Mouse (Mus musculus): ENCODE results near the gene Ccdc107. TPM values are rescaled to one million over a fixed set of nuclear protein-coding genes. Genes with fewer than 3 reads are reported as not detected.

Gene Ccdc107
- polyA plus RNA-seq, 1 experiment from 2014 or later: 107 TPM

DNA sequence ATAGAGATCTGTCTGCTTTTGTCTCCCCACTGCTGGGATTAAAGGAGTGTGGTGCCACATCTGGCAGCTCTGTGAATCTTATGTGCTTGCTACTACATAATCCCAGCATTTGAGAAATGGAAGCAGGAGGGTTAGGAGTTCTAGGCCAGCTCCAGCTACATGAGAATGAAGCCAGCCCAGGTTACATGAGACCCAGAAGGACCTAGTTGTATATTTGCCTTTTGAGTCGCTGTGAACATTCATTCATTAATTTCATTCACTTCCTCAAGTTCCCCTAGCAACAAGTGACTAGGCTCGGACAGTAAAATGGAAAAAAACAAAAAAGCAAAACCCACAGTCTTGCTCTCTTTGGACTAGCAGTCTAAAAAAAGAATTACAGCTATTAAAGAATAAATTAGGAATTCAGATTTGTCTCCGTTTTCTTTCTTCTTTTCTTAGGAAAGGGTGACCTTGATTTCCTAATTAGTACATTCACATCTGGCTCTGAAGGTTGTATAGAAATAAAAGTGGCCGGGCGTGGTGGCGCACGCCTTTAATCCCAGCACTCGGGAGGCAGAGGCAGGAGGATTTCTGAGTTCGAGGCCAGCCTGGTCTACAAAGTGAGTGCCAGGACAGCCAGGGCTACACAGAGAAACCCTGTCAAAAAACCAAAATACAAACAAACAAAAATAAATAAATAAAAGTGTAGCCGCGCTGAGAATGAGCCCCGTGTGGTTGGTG is 439 bp upstream of the Ccdc107 start:
- H3K27ac ChIP-seq: peak overlapping the region; percentile 71
- no peak for TF ChIP-seq CTCF (IDR thresholded peaks at IDR 0.05; ENCODE audit: low read depth)
- peaks cover 15% of the 10 kb centered on the region for H3K36me3 ChIP-seq (ENCODE audit: insufficient read depth, low read length)
- peak; percentile 57 for DNase-seq (ENCODE audit: low spot score)
- H3K9ac ChIP-seq (ENCODE audit: low read depth, low read length): peak overlapping the region; percentile 56; the same call in 1 of the 2 replicates
- ATAC-seq (replicated peaks; ENCODE audit: low FRiP score, low read depth): no peak
- 0 out of 2 replicates have a peak, but pooled peaks cover 3% of the 10 kb centered on the region for H3K4me1 ChIP-seq (replicated peaks; ENCODE audit: insufficient read depth, low read length)
- H3K4me3 ChIP-seq (replicated peaks; ENCODE audit: low read depth, low read length): peak overlapping the region; percentile 63
- WGBS: 45% methylated on average over 12 of the region's 12 CpGs
- H3K4me2 ChIP-seq (ENCODE audit: low read length): peak overlapping the region; percentile 63
- no peaks in the 10 kb centered on the region for H3K27me3 ChIP-seq (ENCODE audit: insufficient read depth, low read length)
- no peaks in the 10 kb centered on the region for H3K9me3 ChIP-seq (replicated peaks; ENCODE audit: low read length)

DNA sequence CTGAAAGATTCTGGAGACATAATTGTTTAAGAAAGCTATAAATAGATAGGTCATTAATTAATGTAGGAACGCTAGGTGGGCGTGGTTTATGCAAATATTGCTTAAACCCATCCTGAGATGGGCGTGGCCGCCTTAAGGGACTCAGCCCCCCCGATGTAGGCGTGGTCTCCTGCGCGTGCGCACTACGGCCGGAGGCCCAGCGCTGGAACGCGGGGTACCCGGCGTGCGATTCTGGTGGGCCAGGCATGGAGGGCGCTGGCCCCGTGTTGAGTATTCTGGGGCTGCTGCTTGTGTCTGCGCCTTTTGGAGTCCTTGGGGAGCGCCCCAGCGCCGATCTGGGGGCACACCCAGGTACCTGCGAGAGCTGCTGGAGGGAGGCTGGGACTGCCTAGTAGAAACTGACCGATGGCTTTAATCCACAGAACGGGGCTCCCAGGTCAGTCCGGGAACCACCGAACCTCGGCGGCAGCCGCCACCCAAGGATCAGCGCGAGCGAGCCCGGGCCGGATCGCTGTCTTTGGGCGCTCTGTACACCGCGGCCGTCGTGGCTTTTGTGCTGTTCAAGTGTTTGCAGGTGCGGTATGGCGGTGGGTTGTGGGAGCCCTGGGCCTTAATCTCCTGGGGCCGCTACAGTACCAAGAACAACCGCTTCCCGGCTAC is 616 bp downstream of the Ccdc107 start:
- Histone ChIP-seq H3K9me3 (replicated peaks; ENCODE audit: low read length) (no peaks in the 10 kb centered on the region), H3K9ac (ENCODE audit: low read depth, low read length) (peak overlapping the region; percentile 56), H3K4me2 (ENCODE audit: low read length) (peak overlapping the region; percentile 63), H3K36me3 (ENCODE audit: insufficient read depth, low read length) (peaks cover 15% of the 10 kb centered on the region), H3K27me3 (ENCODE audit: insufficient read depth, low read length) (no peaks in the 10 kb centered on the region), H3K27ac (peak overlapping the region; percentile 71), H3K4me3 (replicated peaks; ENCODE audit: low read depth, low read length) (peak overlapping the region; percentile 63), H3K4me1 (replicated peaks; ENCODE audit: insufficient read depth, low read length) (peaks cover 9% of the 10 kb centered on the region; the same call in 1 of the 2 replicates)
- ATAC-seq (replicated peaks; ENCODE audit: low FRiP score, low read depth) (peak; percentile 80), DNase-seq (ENCODE audit: low spot score) (peak; percentile 96)
- peak; percentile 20; the same call in 1 of the 2 replicates for TF ChIP-seq CTCF (IDR thresholded peaks at IDR 0.05; ENCODE audit: low read depth)
- WGBS: under 1% methylated on average over 47 of the region's 47 CpGs

- Histone ChIP-seq H3K9me3 (replicated peaks; ENCODE audit: low read length) (no peaks in the 10 kb centered on the region), H3K4me3 (replicated peaks; ENCODE audit: low read depth, low read length) (peak overlapping the region; percentile 63), H3K9ac (ENCODE audit: low read depth, low read length) (peak overlapping the region; percentile 56), H3K4me1 (replicated peaks; ENCODE audit: insufficient read depth, low read length) (peaks cover 10% of the 10 kb centered on the region; the same call in 1 of the 2 replicates), H3K27ac (peak overlapping the region; percentile 71), H3K27me3 (ENCODE audit: insufficient read depth, low read length) (no peaks in the 10 kb centered on the region), H3K36me3 (ENCODE audit: insufficient read depth, low read length) (peaks cover 15% of the 10 kb centered on the region), H3K4me2 (ENCODE audit: low read length) (peak overlapping the region; percentile 63)
- WGBS: 1% methylated on average over 9 of the region's 9 CpGs
- no peak for TF ChIP-seq CTCF (IDR thresholded peaks at IDR 0.05; ENCODE audit: low read depth)
- ATAC-seq (replicated peaks; ENCODE audit: low FRiP score, low read depth) (no peak), DNase-seq (ENCODE audit: low spot score) (peak; percentile 44)
Observed at GRCm38 (mm10) chr4:43493846-43494240, 1.1 kb downstream of the Ccdc107 start.

GRCm38 (mm10) chr4:43496587-43496986 is 3.9 kb downstream of the Ccdc107 start:
- 49% methylated on average over 6 of the region's 6 CpGs for WGBS
- Histone ChIP-seq H3K9me3 (replicated peaks; ENCODE audit: low read length) (no peaks in the 10 kb centered on the region), H3K4me2 (ENCODE audit: low read length) (no peak overlapping the region), H3K4me1 (replicated peaks; ENCODE audit: insufficient read depth, low read length) (peaks cover 10% of the 10 kb centered on the region; the same call in 1 of the 2 replicates), H3K36me3 (ENCODE audit: insufficient read depth, low read length) (peaks cover 15% of the 10 kb centered on the region), H3K27ac (no peak overlapping the region), H3K27me3 (ENCODE audit: insufficient read depth, low read length) (no peaks in the 10 kb centered on the region), H3K9ac (ENCODE audit: low read depth, low read length) (no peak overlapping the region), H3K4me3 (replicated peaks; ENCODE audit: low read depth, low read length) (no peak overlapping the region)
- ATAC-seq (replicated peaks; ENCODE audit: low FRiP score, low read depth) (no peak), DNase-seq (ENCODE audit: low spot score) (no peak)
- TF ChIP-seq CTCF (IDR thresholded peaks at IDR 0.05; ENCODE audit: low read depth): no peak

GRCm38 (mm10) chr4:43497405-43497804 is 4.7 kb downstream of the Ccdc107 start:
- no peak overlapping the region for H3K4me3 ChIP-seq (replicated peaks; ENCODE audit: low read depth, low read length)
- H3K9me3 ChIP-seq (replicated peaks; ENCODE audit: low read length): no peaks in the 10 kb centered on the region
- no peaks in the 10 kb centered on the region for H3K27me3 ChIP-seq (ENCODE audit: insufficient read depth, low read length)
- WGBS: 89% methylated on average over 8 of the region's 8 CpGs
- DNase-seq (ENCODE audit: low spot score) (no peak), ATAC-seq (replicated peaks; ENCODE audit: low FRiP score, low read depth) (no peak)
- no peak overlapping the region for H3K9ac ChIP-seq (ENCODE audit: low read depth, low read length)
- H3K27ac ChIP-seq: peak overlapping the region; percentile 62
- peaks cover 15% of the 10 kb centered on the region for H3K36me3 ChIP-seq (ENCODE audit: insufficient read depth, low read length)
- no peak for TF ChIP-seq CTCF (IDR thresholded peaks at IDR 0.05; ENCODE audit: low read depth)
- H3K4me2 ChIP-seq (ENCODE audit: low read length): no peak overlapping the region
- peaks cover 10% of the 10 kb centered on the region; the same call in 1 of the 2 replicates for H3K4me1 ChIP-seq (replicated peaks; ENCODE audit: insufficient read depth, low read length)

DNA sequence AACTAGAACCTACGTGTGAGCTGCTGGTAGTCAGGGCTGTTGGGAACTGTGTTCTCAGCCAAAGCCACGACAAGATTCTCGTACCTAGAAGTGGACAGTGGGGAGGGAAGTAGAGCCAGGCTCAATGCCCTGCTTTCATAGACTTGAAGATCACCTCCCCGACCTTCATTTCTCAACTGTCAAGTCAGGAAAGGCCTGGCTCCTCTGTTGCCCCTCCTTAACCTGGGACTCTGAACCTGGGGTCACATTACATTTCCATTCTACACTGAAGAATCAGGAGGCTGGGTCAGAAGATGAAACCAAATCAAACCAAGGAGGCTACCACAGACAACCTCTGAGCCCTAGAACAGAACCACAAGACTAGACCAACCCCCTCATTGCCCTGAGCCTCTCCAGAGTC is 5.2 kb downstream of the Ccdc107 start:
- DNase-seq (ENCODE audit: low spot score) (no peak), ATAC-seq (replicated peaks; ENCODE audit: low FRiP score, low read depth) (no peak)
- no peaks in the 10 kb centered on the region for H3K27me3 ChIP-seq (ENCODE audit: insufficient read depth, low read length)
- peak overlapping the region; percentile 79 for H3K4me2 ChIP-seq (ENCODE audit: low read length)
- H3K36me3 ChIP-seq (ENCODE audit: insufficient read depth, low read length): peaks cover 15% of the 10 kb centered on the region
- 58% methylated on average over 4 of the region's 4 CpGs for WGBS
- H3K4me1 ChIP-seq (replicated peaks; ENCODE audit: insufficient read depth, low read length): peaks cover 10% of the 10 kb centered on the region; the same call in 1 of the 2 replicates
- no peak overlapping the region for H3K4me3 ChIP-seq (replicated peaks; ENCODE audit: low read depth, low read length)
- TF ChIP-seq CTCF (IDR thresholded peaks at IDR 0.05; ENCODE audit: low read depth): no peak
- no peak overlapping the region for H3K9ac ChIP-seq (ENCODE audit: low read depth, low read length)
- H3K27ac ChIP-seq: peak overlapping the region; percentile 62
- H3K9me3 ChIP-seq (replicated peaks; ENCODE audit: low read length): no peaks in the 10 kb centered on the region
